Mouse (Mus musculus) liver, embryonic 14.5 days (tissue): Measurements from ENCODE around the gene Bmp6. TPM values are rescaled to one million over a fixed set of nuclear protein-coding genes. Genes with fewer than 3 reads are reported as not detected.

Source experiments
- ATAC-seq: fragments of 200-750 bp; cut with Nextera tagmentation; 2 replicates; pipeline ENCODE4 v1.8.0; 2017; ENCODE audit warnings: moderate number of reproducible peaks, mild to moderate bottlenecking, moderate library complexity; ENCODE audit not compliant: insufficient read depth
- DNase-seq, 3 experiments: peaks; one replicate each; pipeline ENCODE4 v3.0.0-alpha.2; 2012 to 2013; ENCODE audit warnings: low read depth in 3 of 3, low spot score in 3 of 3
- H3K27ac ChIP-seq: fragments of 300-500 bp; sonication (generic); 2 replicates; pipeline ENCODE4 v1.5.1; 2014; ENCODE audit warnings: moderate library complexity, mild to moderate bottlenecking, control low read depth, inconsistent platforms
- H3K27me3 ChIP-seq: fragments of 300-500 bp; sonication (generic); 2 replicates; pipeline ENCODE4 v1.6.1; 2014; ENCODE audit warnings: mild to moderate bottlenecking, low read length, moderate library complexity; ENCODE audit not compliant: control insufficient read depth, insufficient read depth
- H3K36me3 ChIP-seq: fragments of 300-500 bp; sonication (generic); replicated peaks from 2 replicates; pipeline ENCODE4 v1.6.1; 2014; ENCODE audit warnings: low read depth; ENCODE audit not compliant: control insufficient read depth, insufficient read depth
- H3K4me1 ChIP-seq, 2 experiments: fragments of 200-500 bp in 1 of 2; fragments of 300-500 bp in 1 of 2; sonication (generic) in 1 of 2; replicated peaks; 2 replicates each; pipeline ENCODE4 v1.6.1; 2012 to 2014; ENCODE audit warnings: antibody characterized with exemption in 1 of 2, inconsistent platforms in 1 of 2, low read length in 1 of 2; ENCODE audit not compliant: control insufficient read depth in 2 of 2, insufficient read depth in 2 of 2
- H3K4me2 ChIP-seq: fragments of 300-500 bp; sonication (generic); 2 replicates; pipeline ENCODE4 v1.6.1; 2014; ENCODE audit warnings: low read depth, mild to moderate bottlenecking, control low read depth, moderate library complexity
- H3K4me3 ChIP-seq, 2 experiments: fragments of 200-500 bp in 1 of 2; fragments of 300-500 bp in 1 of 2; sonication (generic) in 1 of 2; 2 replicates each; pipeline ENCODE4 v1.5.1; 2012 to 2014; ENCODE audit warnings: low read depth in 2 of 2, low read length in 2 of 2, mild to moderate bottlenecking in 2 of 2, control low read depth in 1 of 2, inconsistent platforms in 1 of 2, moderate library complexity in 1 of 2; ENCODE audit not compliant: insufficient read depth in 1 of 2
- H3K9ac ChIP-seq: fragments of 300-500 bp; sonication (generic); replicated peaks from 2 replicates; pipeline ENCODE4 v1.6.1; 2014; ENCODE audit warnings: mild to moderate bottlenecking, control low read depth, moderate library complexity
- H3K9me3 ChIP-seq: fragments of 300-500 bp; sonication (generic); 2 replicates; pipeline ENCODE4 v1.6.1; 2016; ENCODE audit warnings: low read length, mixed read lengths; ENCODE audit not compliant: control insufficient read depth
- CTCF ChIP-seq: IDR thresholded peaks from 2 replicates; pipeline ENCODE4 v1.5.1; 2016; ENCODE audit warnings: antibody characterized with exemption, low read depth, control low read depth
- EP300 ChIP-seq: IDR thresholded peaks from 2 replicates; pipeline ENCODE4 v1.6.1; 2016; ENCODE audit warnings: antibody characterized with exemption, low read depth
- WGBS: fragments of 180-500 bp; shearing (Covaris S2); extraction: QIAGEN DNeasy Blood & Tissue Kit; methylation state at CpG from one replicate; pipeline ENCODE4 v1.1.7; 2014; ENCODE audit not compliant: insufficient replicate concordance; 5-methylcytosine and 5-hydroxymethylcytosine counted together
- polyA plus RNA-seq, 2 experiments: library from polyadenylated mRNA; depleted of rRNA in 1 of 2; stranded (reverse) in 1 of 2; unstranded in 1 of 2; fragments of >200 nt; fragmentation: Nextera tagmentation in 1 of 2; extraction: Ambion mirVana in 1 of 2; gene quantifications; 2 replicates each; pipeline versions ENCODE4 v1.2.1 to v1.2.3; 2012 to 2014

The Bmp6 gene
- polyA plus RNA-seq, 2 experiments = 0.19 to 0.39 TPM

DNA sequence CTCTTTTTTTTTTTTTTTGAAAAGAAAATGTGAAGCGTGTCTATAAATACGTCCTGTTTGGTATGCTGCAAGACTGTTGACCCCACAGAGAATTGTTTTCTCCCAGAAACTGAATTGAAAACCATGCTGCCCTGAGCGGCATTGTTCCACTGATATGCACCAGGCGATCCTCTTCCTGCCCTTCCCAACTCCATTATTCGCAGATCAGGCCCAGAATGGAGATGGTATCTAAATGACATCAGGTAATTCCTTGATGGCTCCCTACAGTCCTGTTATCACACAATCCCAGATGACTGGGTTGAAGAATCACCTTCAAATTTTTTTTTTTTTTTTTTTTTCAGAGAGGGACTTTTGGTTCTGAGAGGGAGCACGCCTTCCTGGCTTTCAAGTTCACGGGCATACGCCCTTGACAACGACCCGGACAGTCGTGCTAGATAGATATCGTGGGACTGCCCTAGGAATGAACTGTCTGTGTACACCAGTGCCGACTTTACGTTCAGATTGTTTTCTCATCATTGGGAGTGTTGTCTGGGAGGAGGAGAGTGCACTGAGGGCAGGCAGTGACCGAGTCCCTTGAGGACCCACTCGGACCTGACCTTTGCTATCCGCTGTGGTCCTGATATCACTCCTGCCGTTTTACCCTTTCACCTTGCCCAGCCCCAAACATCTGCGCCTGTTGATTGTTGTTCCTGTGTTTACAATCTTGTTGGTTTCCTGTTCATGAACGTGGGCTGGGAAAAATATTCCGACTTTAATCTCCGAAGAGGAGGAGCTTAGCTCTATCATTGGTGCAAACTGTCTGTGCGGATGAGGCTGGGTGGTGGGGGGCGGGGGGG, 8.7 kb downstream of the Bmp6 start:
- H3K9ac ChIP-seq = no peak overlapping the region
- peaks cover 0 to 6% of the 10 kb centered on the region in 2 experiments; a peak in 1 of 4 replicates for H3K4me1 ChIP-seq
- WGBS = 27% methylated on average over 24 of the region's 24 CpGs
- no peaks in the 10 kb centered on the region for H3K9me3 ChIP-seq
- H3K27me3 ChIP-seq = peaks cover 2% of the 10 kb centered on the region; the same call in 1 of the 2 replicates
- H3K36me3 ChIP-seq = no peaks in the 10 kb centered on the region
- no peak for DNase-seq
- no peak for ATAC-seq
- TF ChIP-seq CTCF (no peak), EP300 (no peak)
- H3K27ac ChIP-seq = no peak overlapping the region
- H3K4me3 ChIP-seq = no peak overlapping the region
- no peak overlapping the region for H3K4me2 ChIP-seq

GRCm38 (mm10) chr13:38354284-38354683, 9.4 kb downstream of the Bmp6 start:
- Histone ChIP-seq H3K27me3 (peaks cover 2% of the 10 kb centered on the region; the same call in 1 of the 2 replicates), H3K36me3 (no peaks in the 10 kb centered on the region), H3K27ac (no peak overlapping the region), H3K9ac (no peak overlapping the region), H3K4me1 (peaks cover 0 to 6% of the 10 kb centered on the region in 2 experiments; a peak in 1 of 4 replicates), H3K9me3 (no peaks in the 10 kb centered on the region), H3K4me3 (no peak overlapping the region), H3K4me2 (no peak overlapping the region)
- no peak for ATAC-seq
- TF ChIP-seq CTCF (no peak), EP300 (no peak)
- no peak for DNase-seq
- 33% methylated on average over 1 of the region's 1 CpGs for WGBS

DNA sequence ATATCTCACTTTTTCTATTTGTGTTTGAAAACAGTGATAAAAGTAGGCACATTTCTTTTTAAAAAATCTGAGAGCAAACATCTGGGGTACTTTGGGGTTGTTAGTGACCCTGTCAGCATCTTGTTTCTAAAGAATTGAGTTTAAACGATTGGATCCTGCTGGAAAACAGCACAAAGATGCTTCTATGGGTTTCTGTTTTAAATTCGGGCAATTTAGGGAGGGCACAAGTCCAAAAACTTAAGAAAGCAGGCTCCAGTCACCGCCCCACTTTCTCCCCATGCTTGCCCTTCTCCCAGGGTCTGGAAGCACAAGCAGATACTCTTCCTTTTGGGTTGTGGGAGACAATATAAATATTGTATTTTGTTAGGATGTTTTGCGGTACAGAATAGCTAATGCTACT, 14.1 kb downstream of the Bmp6 start:
- Histone ChIP-seq H3K9ac (no peak overlapping the region), H3K4me3 (no peak overlapping the region), H3K4me2 (no peak overlapping the region), H3K36me3 (no peaks in the 10 kb centered on the region), H3K9me3 (no peaks in the 10 kb centered on the region), H3K4me1 (no peaks in the 10 kb centered on the region), H3K27me3 (0 out of 2 replicates have a peak, but pooled peaks cover 2% of the 10 kb centered on the region), H3K27ac (no peak overlapping the region)
- ATAC-seq = no peak
- WGBS = 51% methylated on average over 4 of the region's 4 CpGs
- TF ChIP-seq EP300 = no peak
- no peak for TF ChIP-seq CTCF
- DNase-seq = no peak

GRCm38 (mm10) chr13:38362751-38363150, 17.8 kb downstream of the Bmp6 start:
- Histone ChIP-seq H3K27ac (no peak overlapping the region), H3K36me3 (no peaks in the 10 kb centered on the region), H3K4me1 (no peaks in the 10 kb centered on the region), H3K4me2 (no peak overlapping the region), H3K9ac (no peak overlapping the region), H3K9me3 (no peaks in the 10 kb centered on the region), H3K27me3 (no peaks in the 10 kb centered on the region), H3K4me3 (no peak overlapping the region)
- ATAC-seq = no peak
- WGBS = 48% methylated on average over 4 of the region's 4 CpGs
- TF ChIP-seq CTCF = no peak
- TF ChIP-seq EP300 = no peak
- no peak for DNase-seq

GRCm38 (mm10) chr13:38363869-38364268, 19.0 kb downstream of the Bmp6 start:
- Histone ChIP-seq H3K27ac (no peak overlapping the region), H3K4me1 (no peaks in the 10 kb centered on the region), H3K4me2 (no peak overlapping the region), H3K4me3 (no peak overlapping the region), H3K9me3 (no peaks in the 10 kb centered on the region), H3K27me3 (no peaks in the 10 kb centered on the region), H3K9ac (no peak overlapping the region), H3K36me3 (no peaks in the 10 kb centered on the region)
- no peak for DNase-seq
- 61% methylated on average over 7 of the region's 7 CpGs for WGBS
- no peak for TF ChIP-seq EP300
- no peak for TF ChIP-seq CTCF
- no peak for ATAC-seq
